Mouse (Mus musculus): Measurements from ENCODE around the gene Gm20388.

The Gm20388 gene

GRCm38 (mm10) chr8:120243222-120243621, 332.6 kb downstream of the Gm20388 start:
- DNase-seq, result no peak

- no peak for DNase-seq
These were observed 333.3 kb downstream of the Gm20388 start for GRCm38 (mm10) chr8:120243916-120244451.

DNA sequence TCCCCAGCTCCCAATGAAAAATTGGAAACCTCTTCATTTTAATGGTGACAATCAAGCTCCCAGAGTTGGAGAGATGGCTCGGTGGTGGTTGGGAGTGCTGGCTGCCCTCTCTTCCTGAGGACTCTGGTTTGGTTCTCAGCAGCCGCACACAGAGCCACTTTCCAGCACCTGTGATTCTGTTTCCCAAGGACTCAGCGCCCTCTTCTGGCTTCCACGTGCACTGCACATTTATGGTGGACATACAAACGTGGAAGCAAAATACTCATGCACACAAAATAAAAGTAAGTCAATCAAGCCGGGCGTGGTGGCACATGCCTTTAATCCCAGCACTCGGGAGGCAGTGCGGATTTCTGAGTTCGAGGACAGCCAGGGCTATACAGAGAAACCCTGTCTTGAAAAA, 333.9 kb downstream of the Gm20388 start:
- no peak for DNase-seq

- no peak for DNase-seq
These were observed 337.0 kb downstream of the Gm20388 start for GRCm38 (mm10) chr8:120247618-120248017.

GRCm38 (mm10) chr8:120248031-120248430, 337.4 kb downstream of the Gm20388 start:
- DNase-seq, result no peak

DNA sequence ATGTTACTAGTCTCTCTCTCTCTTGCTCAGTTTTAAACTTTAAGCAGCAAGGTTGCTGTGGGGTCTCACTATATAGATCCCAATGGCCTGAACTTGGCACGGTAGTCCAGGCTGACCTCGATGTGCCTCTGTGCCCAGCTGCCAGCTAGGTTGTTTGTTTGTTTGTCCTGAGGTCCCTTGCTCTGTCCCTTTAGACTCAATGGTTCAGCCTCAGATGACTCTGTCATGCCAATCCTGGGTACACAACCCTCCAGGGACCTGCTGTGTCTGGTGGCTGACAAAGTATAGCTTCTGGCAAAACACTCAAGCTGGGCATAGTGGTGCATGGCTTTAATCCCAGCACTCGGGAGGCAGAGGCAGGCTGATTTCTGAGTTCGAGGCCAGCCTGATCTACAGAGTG, 337.8 kb downstream of the Gm20388 start:
- no peak for DNase-seq

DNA sequence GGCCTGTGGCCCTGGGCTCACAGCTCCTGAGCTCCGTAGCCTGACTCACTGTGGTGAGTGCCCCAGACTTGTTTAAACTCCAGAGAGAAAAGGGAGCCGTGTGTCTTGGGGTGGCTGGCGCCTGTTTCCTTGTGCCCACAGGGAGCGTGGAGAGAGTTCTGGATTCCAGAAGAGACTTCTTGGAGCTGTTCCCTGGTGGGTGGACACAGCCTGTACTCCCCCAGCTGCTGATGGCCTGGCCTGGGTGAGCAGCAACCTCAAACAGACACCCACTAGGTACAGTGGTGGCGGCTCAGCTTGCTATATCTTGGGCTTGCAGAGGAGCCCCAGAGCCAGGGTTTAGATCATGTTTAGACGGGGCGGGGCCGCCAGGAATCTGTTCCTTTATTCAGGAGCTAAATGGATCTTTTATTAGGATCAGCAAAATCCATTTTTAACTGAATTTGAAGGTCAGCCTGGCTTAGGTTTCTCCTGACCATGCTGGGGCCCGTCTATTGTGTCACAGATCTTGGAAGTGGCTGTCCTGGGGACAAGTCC, 339.2 kb downstream of the Gm20388 start:
- DNase-seq, result no peak

DNA sequence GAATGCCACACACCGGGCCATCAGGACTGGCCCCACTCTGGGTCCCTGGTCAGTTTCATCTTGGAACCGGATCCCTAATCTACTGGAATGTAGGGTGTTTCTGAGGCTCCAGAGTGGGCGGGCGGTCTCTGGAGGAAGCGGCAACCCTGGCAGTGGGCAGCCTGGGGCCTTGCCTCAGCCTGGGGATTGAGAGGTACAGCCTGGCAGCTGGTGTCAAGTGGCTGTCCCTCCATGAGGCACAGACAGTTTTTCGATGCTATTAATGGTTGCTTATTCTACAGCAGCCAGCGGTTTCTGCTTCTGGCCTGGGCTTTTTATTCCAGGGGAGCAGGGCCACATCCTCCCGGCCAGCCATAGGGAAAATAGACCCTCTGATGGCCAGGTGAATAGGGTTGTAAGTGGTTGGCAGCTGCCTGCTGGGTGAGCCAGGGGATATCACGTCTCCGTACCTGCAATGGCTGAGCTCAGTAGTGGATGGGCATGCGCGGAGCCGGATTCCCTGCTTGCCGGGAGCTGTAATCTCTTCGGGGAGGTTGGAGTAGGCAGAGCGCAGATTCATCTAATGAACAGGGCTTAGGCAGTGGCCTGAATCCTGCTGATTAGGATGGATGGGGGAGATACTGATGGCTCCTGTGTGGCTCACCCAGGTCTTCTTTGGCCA, 340.2 kb downstream of the Gm20388 start:
- DNase-seq, result no peak

GRCm38 (mm10) chr8:120251411-120252035, 340.9 kb downstream of the Gm20388 start:
- no peak for DNase-seq

GRCm38 (mm10) chr8:120253626-120254025, 343.0 kb downstream of the Gm20388 start:
- DNase-seq, result no peak

DNA sequence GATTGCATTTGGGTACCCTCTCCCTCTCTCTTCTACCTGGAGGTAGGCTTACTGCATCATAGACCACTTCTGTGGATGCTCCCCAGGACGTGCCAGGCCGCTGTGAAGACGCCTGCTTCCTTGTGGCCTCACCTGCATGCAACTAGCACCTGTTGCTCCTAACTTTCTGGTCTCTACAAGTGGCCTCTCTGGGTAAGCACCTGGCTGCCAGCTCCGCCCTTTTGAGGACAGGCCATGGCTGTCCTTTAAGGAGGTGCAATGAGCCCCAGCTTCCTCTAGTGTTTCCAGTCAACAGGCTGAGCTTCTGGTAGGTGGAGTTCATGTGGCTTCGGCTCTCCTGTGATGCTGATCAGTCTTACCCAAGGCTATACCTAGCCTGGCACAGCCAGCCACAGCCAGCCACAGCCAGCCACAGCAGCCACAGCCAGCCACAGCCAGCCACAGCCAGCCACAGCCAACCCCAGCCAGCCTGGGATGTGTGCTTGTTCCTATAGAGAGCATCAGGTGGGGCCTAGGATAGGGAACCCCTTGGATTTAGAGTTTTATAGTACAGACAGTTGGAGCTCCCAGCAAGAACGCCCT, 344.9 kb downstream of the Gm20388 start:
- DNase-seq, result no peak

DNA sequence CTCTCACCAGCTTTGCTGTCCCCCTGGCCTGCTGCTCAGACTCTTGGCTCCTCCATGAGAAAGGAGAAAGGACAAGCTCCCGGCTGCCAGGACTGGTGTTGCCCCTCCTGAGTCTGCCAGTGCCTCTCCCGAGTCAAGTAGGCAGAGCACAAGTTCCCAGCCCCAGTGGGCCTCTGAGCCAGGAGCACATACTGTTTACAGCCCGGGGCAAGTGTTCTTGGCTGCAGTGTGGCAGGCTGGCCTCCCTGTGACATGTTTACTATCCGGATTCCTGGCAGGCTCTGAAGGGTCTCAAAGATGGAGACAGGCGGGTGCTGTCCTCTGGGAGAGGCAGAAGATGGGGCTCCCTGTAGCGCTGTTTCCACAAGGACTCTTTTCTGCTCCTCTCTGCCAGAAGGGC, 346.3 kb downstream of the Gm20388 start:
- DNase-seq, result no peak

- no peak for DNase-seq
These were observed 348.6 kb downstream of the Gm20388 start for GRCm38 (mm10) chr8:120259206-120259605.

GRCm38 (mm10) chr8:120260677-120261076, 350.0 kb downstream of the Gm20388 start:
- DNase-seq, result no peak

- DNase-seq, result no peak
These were observed 350.9 kb downstream of the Gm20388 start for GRCm38 (mm10) chr8:120261338-120262120.

- no peak for DNase-seq
These were observed 353.2 kb downstream of the Gm20388 start for GRCm38 (mm10) chr8:120263879-120264278.

GRCm38 (mm10) chr8:120264388-120264943, 353.8 kb downstream of the Gm20388 start:
- DNase-seq, result peak; percentile 40 to 46

DNA sequence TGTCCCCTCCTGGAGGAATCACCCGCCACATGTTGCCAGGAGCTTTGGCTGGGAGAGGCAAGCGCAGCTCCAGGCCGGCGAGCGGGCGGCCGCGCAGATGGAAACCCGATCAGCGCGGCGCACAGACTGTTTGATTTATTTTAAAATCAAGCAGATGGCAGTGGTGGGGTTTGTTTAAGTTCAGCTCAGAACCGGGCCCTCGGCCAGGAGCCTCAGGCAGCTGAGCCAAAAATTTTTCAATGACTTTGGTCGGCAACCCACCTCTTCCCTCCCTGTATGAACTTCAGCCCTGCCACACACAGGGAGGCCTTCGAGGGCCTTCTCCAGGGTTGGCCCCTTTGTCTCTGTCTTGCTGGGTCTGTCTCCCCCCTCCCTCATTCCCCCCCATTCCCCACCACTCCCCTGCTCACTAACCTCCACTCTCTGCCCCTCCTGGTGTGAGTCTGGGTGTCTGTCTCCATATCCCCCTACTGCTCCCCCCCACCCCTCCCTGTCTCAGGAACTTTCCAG, 354.4 kb downstream of the Gm20388 start:
- no peak for DNase-seq

DNA sequence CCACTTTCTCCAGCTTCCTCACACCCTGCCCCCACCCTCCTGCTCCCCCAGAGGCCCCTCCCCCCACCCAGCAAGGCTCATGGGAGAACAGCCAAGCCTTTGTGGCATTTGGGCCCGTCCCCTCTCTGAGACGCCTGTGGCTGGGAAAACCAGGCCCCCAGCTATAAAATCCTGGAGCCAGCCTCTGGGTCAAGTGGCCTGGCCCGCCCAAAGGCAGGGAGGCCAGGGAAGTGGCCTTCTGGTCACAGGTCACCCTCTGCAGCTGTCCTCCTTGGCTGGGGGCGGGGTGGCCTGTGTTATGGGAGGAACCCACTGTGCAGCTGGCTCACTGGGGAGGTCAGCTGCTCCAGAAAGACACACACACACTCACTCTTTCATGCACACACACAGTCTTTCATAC, 354.8 kb downstream of the Gm20388 start:
- no peak for DNase-seq

DNA sequence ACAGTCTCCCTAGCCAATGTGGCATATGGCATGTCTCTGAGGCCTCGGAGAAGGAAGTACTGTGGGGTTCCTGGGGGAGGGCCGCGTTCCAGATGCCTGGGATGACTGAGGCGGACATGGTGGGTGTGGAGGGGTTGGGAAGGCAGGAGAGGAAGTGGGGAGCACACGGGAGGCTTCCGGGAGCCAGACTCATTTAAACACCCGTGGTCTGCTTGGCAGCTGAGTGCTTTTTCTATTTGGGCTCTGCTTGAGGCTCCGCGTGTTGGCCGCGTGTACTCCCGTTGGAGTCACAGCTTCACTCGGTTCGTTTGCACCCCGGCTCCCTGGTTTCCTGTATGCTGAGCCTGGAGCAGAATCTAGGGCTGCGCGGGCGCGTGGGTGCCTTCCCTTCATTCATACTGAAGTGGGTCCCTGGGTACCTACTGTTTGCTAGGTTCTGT, 357.9 kb downstream of the Gm20388 start:
- no peak for DNase-seq

DNA sequence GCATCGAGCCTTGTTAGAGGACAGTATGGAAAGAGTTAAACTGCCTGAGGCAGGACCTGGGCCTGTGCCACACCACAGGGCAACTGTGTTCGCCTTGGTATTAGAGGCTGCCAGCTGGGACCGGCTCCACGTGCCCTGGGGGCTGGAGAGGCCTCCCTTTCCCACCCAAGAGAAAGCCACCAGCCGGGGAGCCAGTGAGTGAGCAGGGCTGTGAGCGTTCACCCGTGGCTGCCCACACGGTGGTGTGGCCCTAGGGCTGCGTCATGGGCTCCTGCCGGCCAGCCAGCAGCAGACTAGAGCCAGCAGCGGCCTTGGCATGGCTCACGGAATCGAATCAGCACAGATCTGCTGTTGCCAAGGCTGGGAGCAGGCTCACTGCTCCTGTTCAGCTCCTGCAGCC, 359.8 kb downstream of the Gm20388 start:
- no peak for DNase-seq

DNA sequence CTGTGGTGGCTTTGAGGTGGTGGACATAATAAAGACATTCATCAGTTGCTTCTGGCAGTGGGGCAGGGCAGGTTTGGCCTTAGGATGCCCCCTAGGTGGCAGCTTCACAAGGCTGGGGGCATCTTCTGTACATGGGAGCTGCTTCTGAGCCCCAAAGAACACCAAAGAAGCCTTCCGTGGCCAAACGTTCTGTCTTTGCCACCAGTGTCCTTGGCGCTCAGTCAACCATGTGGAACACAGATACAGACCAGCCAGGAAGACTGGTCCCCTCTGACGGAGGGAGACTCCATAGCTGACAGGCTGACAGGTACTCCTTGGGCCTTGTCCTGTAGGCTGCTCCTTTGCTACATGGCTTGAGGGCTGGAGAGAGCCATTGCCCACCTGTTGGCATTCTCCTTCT, 362.8 kb downstream of the Gm20388 start:
- no peak for DNase-seq

Data from B cell, adult 2 months (primary cell).